Mouse (Mus musculus): Measurements from ENCODE around the gene Creg2.
"Not testable (repeated sequence)": the region's sequence is repeated elsewhere in the genome, so short reads cannot be mapped to it uniquely, and the experiment has no call there.

DNA sequence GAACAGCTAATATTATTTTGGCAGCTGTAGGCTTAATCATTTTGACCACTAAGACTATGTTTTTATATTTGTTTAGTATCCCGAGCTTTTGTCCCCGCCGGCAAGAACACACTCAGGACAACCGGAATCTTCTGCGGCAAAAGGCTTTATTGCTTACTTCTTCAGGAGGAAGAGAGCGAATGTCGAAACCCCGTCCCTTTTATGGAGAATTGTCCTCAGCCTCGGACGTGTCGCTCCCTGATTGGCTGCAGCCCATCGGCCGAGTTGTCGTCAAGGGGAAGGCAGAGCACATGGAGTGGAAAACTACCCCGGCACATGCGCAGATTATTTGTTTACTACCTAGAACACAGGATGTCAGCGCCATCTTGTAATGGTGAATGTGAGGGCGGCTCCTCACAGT is 3.6 kb upstream of the Creg2 start:
- not testable (repeated sequence) for TF ChIP-seq CTCF (IDR thresholded peaks at IDR 0.05; ENCODE audit: low read depth, low read length); POLR2A (IDR thresholded peaks at IDR 0.05; ENCODE audit: extremely low read depth, insufficient read depth, low read length)
